ENCODE assay signal across 9 mouse cellular contexts in the genomic region with DNA sequence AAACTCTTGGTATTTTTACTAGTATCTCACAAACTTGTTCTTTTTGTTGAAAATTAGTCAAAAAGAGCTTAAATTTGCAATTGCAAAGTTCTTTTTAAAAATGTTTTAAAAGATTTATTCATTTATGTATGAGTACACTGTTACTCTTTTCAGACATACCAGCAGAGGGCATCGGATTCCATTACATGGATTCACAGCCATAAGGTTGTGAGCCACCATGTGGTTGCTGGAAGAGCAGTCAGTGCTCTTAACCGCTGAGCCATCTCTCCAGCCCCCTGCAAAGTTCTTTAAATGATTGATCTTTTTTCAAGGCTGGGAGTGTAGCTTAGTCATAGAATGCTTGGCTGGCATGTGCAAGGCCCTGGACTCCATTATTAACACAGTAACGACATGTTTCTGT. TPM values are rescaled to one million over a fixed set of nuclear protein-coding genes. Genes with fewer than 3 reads are reported as not detected.
DNase-seq lines count a peak whose midpoint lies in the region; ATAC-seq and TF ChIP-seq lines count a peak whose summit lies in the region.
"Had no signal": no experiment of that assay in that cellular context is flagged by ENCODE, and none has a peak within 500 bp of the region (broad histone marks: within the 10 kb centered on the region; RNA-seq: fewer than 3 reads in every experiment).

No protein-coding gene starts in this region.

- TF ChIP-seq CTCF in brain, embryonic 14.5 days (IDR thresholded peaks at IDR 0.05; ENCODE audit: borderline replicate concordance, extremely low read depth, insufficient read depth, insufficient read length) = peak; percentile 60; the same call in 1 of the 2 replicates

- H3K27me3 ChIP-seq in midbrain, embryonic 16.5 days (ENCODE audit: control insufficient read depth, insufficient read depth, low read depth, low read length) = no peaks in the 10 kb centered on the region
- H3K27me3 ChIP-seq: limb, embryonic 15.5 days had no signal

- H3K9ac ChIP-seq in midbrain, embryonic 16.5 days (ENCODE audit: low read depth, low read length) = no peak overlapping the region
- H3K9ac ChIP-seq: limb, embryonic 15.5 days had no signal

- peak; percentile 52 for DNase-seq in heart, postnatal 4 days
- no peak for DNase-seq in heart, postnatal 25 days (ENCODE audit: low spot score)
- DNase-seq in CD4-positive, CD25-positive, alpha-beta regulatory T cell, adult 2 months (ENCODE audit: low read depth, low spot score) = peak; percentile 69
- peak; percentile 84 for DNase-seq in brain, embryonic 14.5 days (ENCODE audit: low read depth)
- no peak for DNase-seq in left cerebral cortex, adult 8-10 months (ENCODE audit: low spot score in 2 of 2)

- no peak overlapping the region for H3K27ac ChIP-seq in midbrain, embryonic 16.5 days (ENCODE audit: low read length)
- H3K27ac ChIP-seq: limb, embryonic 15.5 days had no signal

- H3K36me3 ChIP-seq in midbrain, embryonic 16.5 days (ENCODE audit: control insufficient read depth, insufficient read depth, low read length) = peaks cover 43% of the 10 kb centered on the region

- H3K4me1 ChIP-seq in midbrain, embryonic 16.5 days (ENCODE audit: control insufficient read depth, insufficient read depth, low read length) = peaks cover 14% of the 10 kb centered on the region

- 45% methylated on average over 3 of the region's 3 CpGs for WGBS in midbrain, embryonic 16.5 days

- no peak overlapping the region for H3K4me3 ChIP-seq in midbrain, embryonic 16.5 days (ENCODE audit: low read depth, low read length)
- H3K4me3 ChIP-seq: limb, embryonic 15.5 days had no signal

- intact Hi-C loops in heart, postnatal 25 days (cut with DNase I) = no loop called here

- peak; percentile 32 for ATAC-seq in inflammation-experienced regulatory T-cells, adult 6 months
- ATAC-seq in midbrain, embryonic 16.5 days = peak; percentile 54; the same call in 1 of the 2 replicates
- ATAC-seq in erythroblast, adult 5-6 weeks (replicated peaks; ENCODE audit: low FRiP score, poor library complexity, severe bottlenecking) = no peak

- TF ChIP-seq POLR2A in brain, embryonic 14.5 days (IDR thresholded peaks at IDR 0.05; ENCODE audit: borderline replicate concordance, extremely low read depth, insufficient read depth, insufficient read length, poor library complexity, severe bottlenecking) = no peak

- H3K9me3 ChIP-seq in midbrain, embryonic 16.5 days (replicated peaks; ENCODE audit: control insufficient read depth, low read length, poor library complexity, severe bottlenecking) = no peaks in the 10 kb centered on the region
- H3K9me3 ChIP-seq: limb, embryonic 15.5 days had no signal

- H3K4me2 ChIP-seq in midbrain, embryonic 16.5 days (ENCODE audit: low read length) = no peak overlapping the region
- H3K4me2 ChIP-seq: limb, embryonic 15.5 days had no signal

RNA-seq across cellular contexts. Expression of a gene that starts 8.5 kb away (rescaled TPM):
- 10 to 100 TPM; 19.9 to 20.2 TPM for total RNA-seq in heart, postnatal 4 days (2021)
- 10 to 100 TPM; 17.7 to 18.5 TPM for total RNA-seq in heart, postnatal 25 days (2021)
- polyA plus RNA-seq in brain, embryonic 14.5 days (2012; rRNA removed) = 19.7 and 22.9 TPM in 2 replicates
- polyA plus RNA-seq in inflammation-experienced regulatory T-cells, adult 6 months (2017; shearing (Covaris generic)) = 1 to 10 TPM; 2.4 to 3.7 (median 2.5) TPM
- 31.1 and 34.4 TPM in 2 replicates for polyA plus RNA-seq in midbrain, embryonic 16.5 days (2015; fragmentation: Nextera tagmentation; extraction: Ambion mirVana)
- 2.3 TPM in 1 of 2 replicates, not detected in the other for total RNA-seq in erythroblast, adult 5-6 weeks (2015; ENCODE audit: low replicate concordance)
- total RNA-seq in erythroblast, adult 5-6 weeks (2017; ENCODE audit: low replicate concordance) = 1.4 and 3.2 TPM in 2 replicates
- total RNA-seq in left cerebral cortex, adult 8-10 months (2022) = 10 to 100 TPM; 15.5 to 18.6 (median 18.2) TPM

RNA-seq across cellular contexts. Expression of a gene that starts 9.0 kb away (rescaled TPM):
- 10 to 100 TPM; 54.1 to 54.2 TPM for total RNA-seq in heart, postnatal 4 days (2021)
- 10 to 100 TPM; 35.1 to 38.5 TPM for total RNA-seq in heart, postnatal 25 days (2021)
- 188 and 200 TPM in 2 replicates for polyA plus RNA-seq in brain, embryonic 14.5 days (2012; rRNA removed)
- 10 to 100 TPM; 61.6 to 72.9 (median 72.1) TPM for polyA plus RNA-seq in inflammation-experienced regulatory T-cells, adult 6 months (2017; shearing (Covaris generic))
- polyA plus RNA-seq in midbrain, embryonic 16.5 days (2015; fragmentation: Nextera tagmentation; extraction: Ambion mirVana) = 181 and 187 TPM in 2 replicates
- 32.9 and 37.4 TPM in 2 replicates for total RNA-seq in erythroblast, adult 5-6 weeks (2015; ENCODE audit: low replicate concordance)
- total RNA-seq in erythroblast, adult 5-6 weeks (2017; ENCODE audit: low replicate concordance) = 13.8 and 20.8 TPM in 2 replicates
- 10 to 100 TPM; 59.6 to 78.5 (median 71.8) TPM for total RNA-seq in left cerebral cortex, adult 8-10 months (2022)

RNA-seq across cellular contexts. Expression of a gene that starts 51.6 kb away (rescaled TPM):
- total RNA-seq in heart, postnatal 4 days (2021) = 10 to 100 TPM; 13.5 to 13.9 TPM
- 1 to 10 TPM; 7.7 to 8.5 TPM for total RNA-seq in heart, postnatal 25 days (2021)
- polyA plus RNA-seq in brain, embryonic 14.5 days (2012; rRNA removed) = 0.33 and 0.48 TPM in 2 replicates
- not detected for polyA plus RNA-seq in inflammation-experienced regulatory T-cells, adult 6 months (2017; shearing (Covaris generic))
- 0.45 and 0.89 TPM in 2 replicates for polyA plus RNA-seq in midbrain, embryonic 16.5 days (2015; fragmentation: Nextera tagmentation; extraction: Ambion mirVana)
- total RNA-seq in erythroblast, adult 5-6 weeks (2015; ENCODE audit: low replicate concordance) = 0.77 TPM in 1 of 2 replicates, not detected in the other
- total RNA-seq in erythroblast, adult 5-6 weeks (2017; ENCODE audit: low replicate concordance) = 0.60 TPM in 1 of 2 replicates, not detected in the other
- total RNA-seq in left cerebral cortex, adult 8-10 months (2022) = 1 to 10 TPM in 2 of 4 experiments, under 1 TPM in 2; 0.87 to 1.6 (median 1.1) TPM

RNA-seq across cellular contexts. Expression of a gene that starts 55.4 kb away (rescaled TPM):
- total RNA-seq in heart, postnatal 4 days (2021) = not detected
- not detected for total RNA-seq in heart, postnatal 25 days (2021)
- not detected in 2 replicates for polyA plus RNA-seq in brain, embryonic 14.5 days (2012; rRNA removed)
- 1 to 10 TPM in 1 of 3 experiments, not detected in 2; 1.4 TPM for polyA plus RNA-seq in inflammation-experienced regulatory T-cells, adult 6 months (2017; shearing (Covaris generic))
- not detected in 2 replicates for polyA plus RNA-seq in midbrain, embryonic 16.5 days (2015; fragmentation: Nextera tagmentation; extraction: Ambion mirVana)
- not detected in 2 replicates for total RNA-seq in erythroblast, adult 5-6 weeks (2015; ENCODE audit: low replicate concordance)
- not detected in 2 replicates for total RNA-seq in erythroblast, adult 5-6 weeks (2017; ENCODE audit: low replicate concordance)
- not detected for total RNA-seq in left cerebral cortex, adult 8-10 months (2022)

RNA-seq across cellular contexts. Expression of a gene that starts 57.7 kb away (rescaled TPM):
- total RNA-seq in heart, postnatal 4 days (2021) = 10 to 100 TPM; 71.8 to 76.6 TPM
- 10 to 100 TPM; 37.8 to 57.0 TPM for total RNA-seq in heart, postnatal 25 days (2021)
- 126 TPM in 2 replicates for polyA plus RNA-seq in brain, embryonic 14.5 days (2012; rRNA removed)
- under 1 TPM in 1 of 3 experiments, not detected in 2; 0.91 TPM for polyA plus RNA-seq in inflammation-experienced regulatory T-cells, adult 6 months (2017; shearing (Covaris generic))
- polyA plus RNA-seq in midbrain, embryonic 16.5 days (2015; fragmentation: Nextera tagmentation; extraction: Ambion mirVana) = 23.7 and 35.7 TPM in 2 replicates
- 3.6 TPM in 1 of 2 replicates, not detected in the other for total RNA-seq in erythroblast, adult 5-6 weeks (2015; ENCODE audit: low replicate concordance)
- total RNA-seq in erythroblast, adult 5-6 weeks (2017; ENCODE audit: low replicate concordance) = 3.7 and 4.5 TPM in 2 replicates
- 10 to 100 TPM; 19.1 to 30.8 (median 22.9) TPM for total RNA-seq in left cerebral cortex, adult 8-10 months (2022)

Comparison
In these comparisons a context has a peak if more than half of its experiments do, and no peak if none do; other contexts are left out.
1. DNase-seq: peak in heart, postnatal 4 days (single experiment), CD4-positive, CD25-positive, alpha-beta regulatory T cell, adult 2 months (single experiment) and brain, embryonic 14.5 days (single experiment); none in heart, postnatal 25 days (single experiment) and left cerebral cortex, adult 8-10 months (0 of 2).